ENCODE assay signal across 9 mouse cellular contexts in genomic region chr16:10384060-10384497, GRCm38 (mm10). TPM values are rescaled to one million over a fixed set of nuclear protein-coding genes. Genes with fewer than 3 reads are reported as not detected.
DNase-seq lines count a peak whose midpoint lies in the region; ATAC-seq and TF ChIP-seq lines count a peak whose summit lies in the region.
"Had no signal": no experiment of that assay in that cellular context is flagged by ENCODE, and none has a peak within 500 bp of the region (broad histone marks: within the 10 kb centered on the region; RNA-seq: fewer than 3 reads in every experiment).

No protein-coding gene starts in this region.

- H3K36me3 ChIP-seq in forebrain, embryonic 16.5 days (ENCODE audit: control insufficient read depth, insufficient read depth): no peaks in the 10 kb centered on the region
- H3K36me3 ChIP-seq in forebrain, embryonic 15.5 days: no peaks in the 10 kb centered on the region
- H3K36me3 ChIP-seq in G1E (replicated peaks): no peaks in the 10 kb centered on the region
- no peaks in the 10 kb centered on the region for H3K36me3 ChIP-seq in heart, embryonic 12.5 days
- no peaks in the 10 kb centered on the region for H3K36me3 ChIP-seq in liver, embryonic 15.5 days (replicated peaks)
- no peaks in the 10 kb centered on the region for H3K36me3 ChIP-seq in spleen, adult 2 months (ENCODE audit: control insufficient read depth, insufficient read depth, low read length)

- 0 out of 2 replicates have a peak overlapping the region, but pooled peaks have one; percentile 9 for H3K4me2 ChIP-seq in forebrain, embryonic 16.5 days (ENCODE audit: low read length)
- no peak overlapping the region for H3K4me2 ChIP-seq in forebrain, embryonic 15.5 days (replicated peaks)
- peak overlapping the region; percentile 56 for H3K4me2 ChIP-seq in heart, embryonic 12.5 days
- H3K4me2 ChIP-seq in liver, embryonic 15.5 days: peak overlapping the region; percentile 72

- no peak for TF ChIP-seq CTCF in G1E (IDR thresholded peaks at IDR 0.05; ENCODE audit: low read depth, low read length)
- TF ChIP-seq CTCF in spleen, adult 2 months (IDR thresholded peaks at IDR 0.05; ENCODE audit: extremely low read depth, insufficient read depth, insufficient read length, insufficient replicate concordance): no peak

- H3K27me3 ChIP-seq in forebrain, embryonic 16.5 days (replicated peaks; ENCODE audit: control insufficient read depth, insufficient read depth, low read length): no peaks in the 10 kb centered on the region
- H3K27me3 ChIP-seq in forebrain, embryonic 15.5 days: no peaks in the 10 kb centered on the region
- H3K27me3 ChIP-seq in G1E (ENCODE audit: insufficient read depth, low read length): peaks cover under 1% of the 10 kb centered on the region; the same call in 1 of the 2 replicates
- H3K27me3 ChIP-seq in heart, embryonic 12.5 days (replicated peaks): no peaks in the 10 kb centered on the region
- peaks cover 32% of the 10 kb centered on the region; the same call in 1 of the 2 replicates for H3K27me3 ChIP-seq in liver, embryonic 15.5 days
- no peaks in the 10 kb centered on the region for H3K27me3 ChIP-seq in spleen, adult 2 months (ENCODE audit: control insufficient read depth, insufficient read depth, low read length)

- H3K9ac ChIP-seq in forebrain, embryonic 16.5 days (replicated peaks; ENCODE audit: low read depth, low read length): no peak overlapping the region
- H3K9ac ChIP-seq in forebrain, embryonic 15.5 days (replicated peaks): no peak overlapping the region
- no peak overlapping the region for H3K9ac ChIP-seq in heart, embryonic 12.5 days
- peak overlapping the region; percentile 48 for H3K9ac ChIP-seq in liver, embryonic 15.5 days

- 28% methylated on average over 8 of the region's 8 CpGs for WGBS in forebrain, embryonic 16.5 days
- WGBS in forebrain, embryonic 15.5 days: 32% methylated on average over 8 of the region's 8 CpGs
- WGBS in heart, embryonic 12.5 days: 13% methylated on average over 8 of the region's 8 CpGs
- WGBS in liver, embryonic 15.5 days (ENCODE audit: insufficient replicate concordance): 7% methylated on average over 8 of the region's 8 CpGs
- WGBS in spleen, adult 2 months: 26% methylated on average over 8 of the region's 8 CpGs

- ATAC-seq in forebrain, embryonic 16.5 days: no peak
- ATAC-seq in forebrain, embryonic 15.5 days (replicated peaks): no peak
- peak; percentile 89 for ATAC-seq in G1E (ENCODE audit: extremely low read depth, insufficient number of reproducible peaks, low FRiP score, poor library complexity, severe bottlenecking)
- peak; percentile 96 for ATAC-seq in heart, embryonic 12.5 days (ENCODE audit: insufficient number of reproducible peaks, low FRiP score)
- peak; percentile 100 for ATAC-seq in liver, embryonic 15.5 days (ENCODE audit: insufficient read depth)
- ATAC-seq in inflammation-experienced regulatory T-cells, adult 6 months: no peak

- no peak overlapping the region for H3K27ac ChIP-seq in forebrain, embryonic 16.5 days (ENCODE audit: low read length)
- H3K27ac ChIP-seq in forebrain, embryonic 15.5 days (replicated peaks): no peak overlapping the region
- no peak overlapping the region for H3K27ac ChIP-seq in heart, embryonic 12.5 days (ENCODE audit: poor library complexity, severe bottlenecking)
- H3K27ac ChIP-seq in liver, embryonic 15.5 days (replicated peaks): peak overlapping the region; percentile 90
- H3K27ac ChIP-seq in spleen, adult 2 months (ENCODE audit: insufficient read depth, low read length): peak overlapping the region; percentile 57

- no peaks in the 10 kb centered on the region for H3K9me3 ChIP-seq in forebrain, embryonic 16.5 days (ENCODE audit: control insufficient read depth, low read length)
- no peaks in the 10 kb centered on the region for H3K9me3 ChIP-seq in forebrain, embryonic 15.5 days
- no peaks in the 10 kb centered on the region for H3K9me3 ChIP-seq in G1E (replicated peaks)
- H3K9me3 ChIP-seq in heart, embryonic 12.5 days (replicated peaks): no peaks in the 10 kb centered on the region
- H3K9me3 ChIP-seq in liver, embryonic 15.5 days (replicated peaks): no peaks in the 10 kb centered on the region

- TF ChIP-seq POLR2A in spleen, adult 2 months (IDR thresholded peaks at IDR 0.05; ENCODE audit: low read depth, low read length): no peak

- no peaks in the 10 kb centered on the region for H3K4me1 ChIP-seq in forebrain, embryonic 16.5 days (replicated peaks; ENCODE audit: control insufficient read depth, insufficient read depth, low read length)
- H3K4me1 ChIP-seq in forebrain, embryonic 15.5 days: no peaks in the 10 kb centered on the region
- peaks cover 58% of the 10 kb centered on the region for H3K4me1 ChIP-seq in G1E (ENCODE audit: insufficient read depth, low read depth, low read length)
- no peaks in the 10 kb centered on the region; the same call in 1 of the 2 replicates for H3K4me1 ChIP-seq in heart, embryonic 12.5 days (replicated peaks)
- H3K4me1 ChIP-seq in liver, embryonic 15.5 days (replicated peaks): peaks cover 39% of the 10 kb centered on the region
- H3K4me1 ChIP-seq in spleen, adult 2 months (ENCODE audit: control insufficient read depth, insufficient read depth, insufficient read length): no peaks in the 10 kb centered on the region

- H3K4me3 ChIP-seq in forebrain, embryonic 16.5 days (replicated peaks; ENCODE audit: low read length): no peak overlapping the region
- no peak overlapping the region for H3K4me3 ChIP-seq in forebrain, embryonic 15.5 days
- H3K4me3 ChIP-seq in G1E (ENCODE audit: low read depth, low read length): peak overlapping the region; percentile 70; the same call in 1 of the 2 replicates
- H3K4me3 ChIP-seq in heart, embryonic 12.5 days: peak overlapping the region; percentile 24; the same call in 1 of the 2 replicates
- H3K4me3 ChIP-seq in liver, embryonic 15.5 days (replicated peaks): peak overlapping the region; percentile 44
- peak overlapping the region; percentile 59 for H3K4me3 ChIP-seq in spleen, adult 2 months (ENCODE audit: extremely low read depth, insufficient read depth, insufficient read length)

- DNase-seq in G1E (ENCODE audit: low spot score): peak; percentile 72
- peak; percentile 18 to 27 for DNase-seq in spleen, adult 2 months (ENCODE audit: low read depth in 1 of 2, low spot score in 2 of 2)
- no peak for DNase-seq in cerebellum, adult 11 months

RNA-seq across cellular contexts. Expression of gene Tekt5, which starts 11.2 kb away (rescaled TPM):
- polyA plus RNA-seq in forebrain, embryonic 16.5 days (2015; fragmentation: Nextera tagmentation; extraction: Ambion mirVana): 2.5 and 4.1 TPM in 2 replicates
- polyA plus RNA-seq in forebrain, embryonic 15.5 days (2015; fragmentation: Nextera tagmentation; extraction: Ambion mirVana): 2.4 and 3.0 TPM in 2 replicates
- total RNA-seq in G1E (2014; fragmentation: Nextera tagmentation): 0.68 and 0.90 TPM in 2 replicates
- total RNA-seq in G1E (2017): 0.35 and 0.71 TPM in 2 replicates
- 0.08 and 0.19 TPM in 2 replicates for polyA plus RNA-seq in G1E (2012)
- polyA plus RNA-seq in heart, embryonic 12.5 days (2016; fragmentation: Nextera tagmentation; extraction: Ambion mirVana): 0.21 and 0.24 TPM in 2 replicates
- polyA plus RNA-seq in liver, embryonic 15.5 days (2015; fragmentation: Nextera tagmentation; extraction: Ambion mirVana): 0.22 and 0.28 TPM in 2 replicates
- 0.08 and 0.14 TPM in 2 replicates for polyA plus RNA-seq in spleen, adult 2 months (2012; rRNA removed)
- not detected for polyA plus RNA-seq in inflammation-experienced regulatory T-cells, adult 6 months (2017; shearing (Covaris generic))
- polyA plus RNA-seq: limb, embryonic 11.5 days had no signal

RNA-seq across cellular contexts. Expression of gene Nubp1, which starts 27.7 kb away (rescaled TPM):
- polyA plus RNA-seq in forebrain, embryonic 16.5 days (2015; fragmentation: Nextera tagmentation; extraction: Ambion mirVana): 47.7 and 48.9 TPM in 2 replicates
- polyA plus RNA-seq in forebrain, embryonic 15.5 days (2015; fragmentation: Nextera tagmentation; extraction: Ambion mirVana): 45.9 and 48.6 TPM in 2 replicates
- total RNA-seq in G1E (2014; fragmentation: Nextera tagmentation): 30.8 and 39.7 TPM in 2 replicates
- total RNA-seq in G1E (2017): 68.3 and 91.5 TPM in 2 replicates
- polyA plus RNA-seq in G1E (2012): 64.1 and 64.2 TPM in 2 replicates
- polyA plus RNA-seq in heart, embryonic 12.5 days (2016; fragmentation: Nextera tagmentation; extraction: Ambion mirVana): 37.9 and 41.6 TPM in 2 replicates
- 27.6 and 31.5 TPM in 2 replicates for polyA plus RNA-seq in liver, embryonic 15.5 days (2015; fragmentation: Nextera tagmentation; extraction: Ambion mirVana)
- 38.6 and 40.3 TPM in 2 replicates for polyA plus RNA-seq in spleen, adult 2 months (2012; rRNA removed)
- 10 to 100 TPM; 46.9 to 77.0 (median 47.2) TPM for polyA plus RNA-seq in inflammation-experienced regulatory T-cells, adult 6 months (2017; shearing (Covaris generic))

Comparison
In these comparisons a context has a peak if more than half of its experiments do, and no peak if none do; other contexts are left out.
1. ATAC-seq: peak in G1E (single experiment), heart, embryonic 12.5 days (single experiment) and liver, embryonic 15.5 days (single experiment); none in forebrain, embryonic 16.5 days (single experiment), forebrain, embryonic 15.5 days (single experiment) and inflammation-experienced regulatory T-cells, adult 6 months (single experiment).
2. H3K27ac ChIP-seq: peak in liver, embryonic 15.5 days (single experiment) and spleen, adult 2 months (single experiment); none in forebrain, embryonic 16.5 days (single experiment), forebrain, embryonic 15.5 days (single experiment) and heart, embryonic 12.5 days (single experiment).
3. H3K4me3 ChIP-seq: peak in G1E (single experiment), heart, embryonic 12.5 days (single experiment), liver, embryonic 15.5 days (single experiment) and spleen, adult 2 months (single experiment); none in forebrain, embryonic 16.5 days (single experiment) and forebrain, embryonic 15.5 days (single experiment).